Mouse (Mus musculus): ENCODE data around the gene Cep63. TPM values are rescaled to one million over a fixed set of nuclear protein-coding genes. Genes with fewer than 3 reads are reported as not detected.

Cep63 gene
- total RNA-seq (2023) = 10 to 100 TPM; 79.8 to 90.5 TPM

GRCm38 (mm10) chr9:102625983-102626838 is at the start of gene Cep63, which contains the start of gene Anapc13:
Gene Cep63 (minus strand): TSS chr9:102626534.
Gene Anapc13 (plus strand): TSS chr9:102626296.

Other genes with a start within 250 kb of the Cep63 start
- gene Ky, start 120.8 kb downstream of the Cep63 start, total RNA-seq (2023) = under 1 TPM; 0.35 to 0.44 TPM
- 100 to 1,000 TPM in 1 of 2 experiments, 10 to 100 TPM in 1; 70.8 to 102 TPM for gene Anapc13, start 238 bp downstream of the Cep63 start, total RNA-seq (2023)
- gene Amotl2, start 90.1 kb upstream of the Cep63 start, total RNA-seq (2023) = not detected
- 1 to 10 TPM in 1 of 2 experiments, under 1 TPM in 1; 0.92 to 2.7 TPM for gene Ryk, start 208.4 kb upstream of the Cep63 start, total RNA-seq (2023)

Measured in B cell, adult 67 days (primary cell).